21 mouse cellular contexts compared by ENCODE assay signal in genomic region chr15:98612229-98612628, GRCm38 (mm10). TPM values are rescaled to one million over a fixed set of nuclear protein-coding genes. Genes with fewer than 3 reads are reported as not detected.
"Had no signal": no experiment of that assay in that cellular context is flagged by ENCODE, and none has a peak within 500 bp of the region (broad histone marks: within the 10 kb centered on the region; RNA-seq: fewer than 3 reads in every experiment).

No protein-coding gene starts in this region.

- H3K27ac ChIP-seq: neural tube, embryonic 12.5 days; neural tube, embryonic 13.5 days; neural tube, embryonic 15.5 days; stomach, embryonic 15.5 days; stomach, postnatal 0 days had no signal

- DNase-seq: retina, postnatal 1 day; right cerebral cortex, adult 18-20 months; right cerebral cortex, postnatal 14 days; right cerebral cortex, postnatal 4 days; spleen, adult 18-20 months; thymus, adult 18-20 months; thymus, adult 2 months; thymus, postnatal 14 days; thymus, postnatal 25 days; thymus, postnatal 36 days; thymus, postnatal 4 days had no signal

- H3K9ac ChIP-seq: neural tube, embryonic 12.5 days; neural tube, embryonic 13.5 days; neural tube, embryonic 15.5 days; stomach, embryonic 15.5 days had no signal

- H3K36me3 ChIP-seq: neural tube, embryonic 12.5 days; neural tube, embryonic 13.5 days; neural tube, embryonic 15.5 days; stomach, embryonic 15.5 days had no signal

- H3K4me3 ChIP-seq: neural tube, embryonic 12.5 days; neural tube, embryonic 13.5 days; neural tube, embryonic 15.5 days; stomach, embryonic 15.5 days had no signal

- H3K9me3 ChIP-seq: neural tube, embryonic 12.5 days; neural tube, embryonic 13.5 days; neural tube, embryonic 15.5 days; stomach, embryonic 15.5 days had no signal

- H3K27me3 ChIP-seq: neural tube, embryonic 13.5 days; stomach, embryonic 15.5 days had no signal

RNA-seq across cellular contexts. Expression of gene Cacnb3, which starts 18.4 kb away (rescaled TPM):
- total RNA-seq: neutrophil, adult 5-6 weeks had no signal

RNA-seq across cellular contexts. Expression of gene 4930415O20Rik, which starts 41.4 kb away (rescaled TPM):
- total RNA-seq: neutrophil, adult 5-6 weeks had no signal
- polyA plus RNA-seq: neural tube, embryonic 12.5 days; neural tube, embryonic 13.5 days; neural tube, embryonic 15.5 days; spleen, adult 2 months; stomach, embryonic 14.5 days; stomach, embryonic 15.5 days; thymus, postnatal 0 days; urinary bladder, adult 2 months had no signal
